Mouse (Mus musculus): ENCODE data around the gene Plrg1. TPM values are rescaled to one million over a fixed set of nuclear protein-coding genes. Genes with fewer than 3 reads are reported as not detected.

The Plrg1 gene
- polyA plus RNA-seq, 1 experiment from 2014 or later: 29.9 TPM

- Histone ChIP-seq H3K4me1 (ENCODE audit: insufficient read depth) (peaks cover 9% of the 10 kb centered on the region), H3K4me2 (ENCODE audit: low read depth, low read length) (peak overlapping the region; percentile 22; the same call in 1 of the 2 replicates), H3K36me3 (replicated peaks; ENCODE audit: insufficient read depth, low read length) (peaks cover 16% of the 10 kb centered on the region), H3K4me3 (ENCODE audit: low read depth, low read length) (no peak overlapping the region), H3K27ac (ENCODE audit: low read depth) (peak overlapping the region; percentile 86), H3K27me3 (ENCODE audit: insufficient read depth, low read length) (no peaks in the 10 kb centered on the region), H3K9ac (replicated peaks) (no peak overlapping the region), H3K9me3 (ENCODE audit: low read length) (no peaks in the 10 kb centered on the region)
- peak; percentile 39 for DNase-seq
- WGBS (ENCODE audit: insufficient replicate concordance): 27% methylated on average over 10 of the region's 10 CpGs
- no peak for ATAC-seq
- TF ChIP-seq EP300 (IDR thresholded peaks at IDR 0.05; ENCODE audit: low read depth) (peak; percentile 18; the same call in 1 of the 2 replicates), CTCF (IDR thresholded peaks at IDR 0.05; ENCODE audit: low read depth) (peak; percentile 72)
These were observed 1.6 kb upstream of the Plrg1 start for GRCm38 (mm10) chr3:83053758-83054157.

GRCm38 (mm10) chr3:83054759-83055158 lies 563 bp upstream of the Plrg1 start:
- TF ChIP-seq CTCF (IDR thresholded peaks at IDR 0.05; ENCODE audit: low read depth) (no peak), EP300 (IDR thresholded peaks at IDR 0.05; ENCODE audit: low read depth) (no peak)
- ATAC-seq (peak; percentile 2), DNase-seq (no peak)
- no peak overlapping the region for H3K27ac ChIP-seq (ENCODE audit: low read depth)
- H3K36me3 ChIP-seq (replicated peaks; ENCODE audit: insufficient read depth, low read length): peaks cover 22% of the 10 kb centered on the region
- 23% methylated on average over 13 of the region's 13 CpGs for WGBS (ENCODE audit: insufficient replicate concordance)
- peaks cover 9% of the 10 kb centered on the region for H3K4me1 ChIP-seq (ENCODE audit: insufficient read depth)
- peak overlapping the region; percentile 83 for H3K4me2 ChIP-seq (ENCODE audit: low read depth, low read length)
- no peak overlapping the region for H3K9ac ChIP-seq (replicated peaks)
- H3K4me3 ChIP-seq (ENCODE audit: low read depth, low read length): peak overlapping the region; percentile 83
- H3K9me3 ChIP-seq (ENCODE audit: low read length): no peaks in the 10 kb centered on the region
- H3K27me3 ChIP-seq (ENCODE audit: insufficient read depth, low read length): no peaks in the 10 kb centered on the region

- 85% methylated on average over 2 of the region's 2 CpGs for WGBS (ENCODE audit: insufficient replicate concordance)
- Histone ChIP-seq H3K27ac (ENCODE audit: low read depth) (no peak overlapping the region), H3K4me2 (ENCODE audit: low read depth, low read length) (no peak overlapping the region), H3K9me3 (ENCODE audit: low read length) (no peaks in the 10 kb centered on the region), H3K27me3 (ENCODE audit: insufficient read depth, low read length) (no peaks in the 10 kb centered on the region), H3K36me3 (replicated peaks; ENCODE audit: insufficient read depth, low read length) (peaks cover 44% of the 10 kb centered on the region), H3K4me1 (ENCODE audit: insufficient read depth) (peaks cover 9% of the 10 kb centered on the region), H3K9ac (replicated peaks) (no peak overlapping the region), H3K4me3 (ENCODE audit: low read depth, low read length) (no peak overlapping the region)
- DNase-seq (no peak), ATAC-seq (no peak)
- TF ChIP-seq EP300 (IDR thresholded peaks at IDR 0.05; ENCODE audit: low read depth) (no peak), CTCF (IDR thresholded peaks at IDR 0.05; ENCODE audit: low read depth) (no peak)
These were observed 1.7 kb downstream of the Plrg1 start for GRCm38 (mm10) chr3:83057046-83057445.

- TF ChIP-seq CTCF (IDR thresholded peaks at IDR 0.05; ENCODE audit: low read depth): no peak
- TF ChIP-seq EP300 (IDR thresholded peaks at IDR 0.05; ENCODE audit: low read depth): no peak
- H3K9me3 ChIP-seq (ENCODE audit: low read length): no peaks in the 10 kb centered on the region
- DNase-seq: no peak
- no peaks in the 10 kb centered on the region; the same call in 1 of the 2 replicates for H3K4me1 ChIP-seq (ENCODE audit: insufficient read depth)
- H3K36me3 ChIP-seq (replicated peaks; ENCODE audit: insufficient read depth, low read length): peaks cover 67% of the 10 kb centered on the region
- no peak for ATAC-seq
- H3K27ac ChIP-seq (ENCODE audit: low read depth): no peak overlapping the region
- H3K27me3 ChIP-seq (ENCODE audit: insufficient read depth, low read length): no peaks in the 10 kb centered on the region
- 85% methylated on average over 9 of the region's 9 CpGs for WGBS (ENCODE audit: insufficient replicate concordance)
- no peak overlapping the region for H3K9ac ChIP-seq (replicated peaks)
- no peak overlapping the region for H3K4me2 ChIP-seq (ENCODE audit: low read depth, low read length)
- no peak overlapping the region for H3K4me3 ChIP-seq (ENCODE audit: low read depth, low read length)
These were observed 12.6 kb downstream of the Plrg1 start for GRCm38 (mm10) chr3:83067920-83068319.

GRCm38 (mm10) chr3:83068869-83069268 lies 13.5 kb downstream of the Plrg1 start:
- Histone ChIP-seq H3K36me3 (replicated peaks; ENCODE audit: insufficient read depth, low read length) (peaks cover 60% of the 10 kb centered on the region), H3K9me3 (ENCODE audit: low read length) (no peaks in the 10 kb centered on the region), H3K4me1 (ENCODE audit: insufficient read depth) (peaks cover 4% of the 10 kb centered on the region), H3K27ac (ENCODE audit: low read depth) (no peak overlapping the region), H3K4me2 (ENCODE audit: low read depth, low read length) (no peak overlapping the region), H3K9ac (replicated peaks) (no peak overlapping the region), H3K4me3 (ENCODE audit: low read depth, low read length) (no peak overlapping the region), H3K27me3 (ENCODE audit: insufficient read depth, low read length) (no peaks in the 10 kb centered on the region)
- TF ChIP-seq CTCF (IDR thresholded peaks at IDR 0.05; ENCODE audit: low read depth) (no peak), EP300 (IDR thresholded peaks at IDR 0.05; ENCODE audit: low read depth) (no peak)
- no peak for ATAC-seq
- 93% methylated on average over 13 of the region's 13 CpGs for WGBS (ENCODE audit: insufficient replicate concordance)
- DNase-seq: no peak

- H3K4me3 ChIP-seq (ENCODE audit: low read depth, low read length): no peak overlapping the region
- ATAC-seq (no peak), DNase-seq (no peak)
- no peaks in the 10 kb centered on the region for H3K27me3 ChIP-seq (ENCODE audit: insufficient read depth, low read length)
- H3K4me1 ChIP-seq (ENCODE audit: insufficient read depth): peaks cover 4% of the 10 kb centered on the region
- H3K36me3 ChIP-seq (replicated peaks; ENCODE audit: insufficient read depth, low read length): peaks cover 60% of the 10 kb centered on the region
- TF ChIP-seq CTCF (IDR thresholded peaks at IDR 0.05; ENCODE audit: low read depth): no peak
- no peak for TF ChIP-seq EP300 (IDR thresholded peaks at IDR 0.05; ENCODE audit: low read depth)
- H3K9me3 ChIP-seq (ENCODE audit: low read length): no peaks in the 10 kb centered on the region
- H3K4me2 ChIP-seq (ENCODE audit: low read depth, low read length): no peak overlapping the region
- 85% methylated on average over 4 of the region's 4 CpGs for WGBS (ENCODE audit: insufficient replicate concordance)
- H3K9ac ChIP-seq (replicated peaks): no peak overlapping the region
- H3K27ac ChIP-seq (ENCODE audit: low read depth): no peak overlapping the region
These were observed 14.9 kb downstream of the Plrg1 start for GRCm38 (mm10) chr3:83070231-83070630.

GRCm38 (mm10) chr3:83076563-83076962 lies 21.2 kb downstream of the Plrg1 start:
- 37% methylated on average over 3 of the region's 3 CpGs for WGBS (ENCODE audit: insufficient replicate concordance)
- TF ChIP-seq CTCF (IDR thresholded peaks at IDR 0.05; ENCODE audit: low read depth) (no peak), EP300 (IDR thresholded peaks at IDR 0.05; ENCODE audit: low read depth) (no peak)
- no peak for DNase-seq

More at GRCm38 (mm10) chr3:83076563-83076962, 21.2 kb downstream of the Plrg1 start:
- Histone ChIP-seq H3K9me3 (ENCODE audit: low read length) (no peaks in the 10 kb centered on the region), H3K4me2 (ENCODE audit: low read depth, low read length) (no peak overlapping the region), H3K9ac (replicated peaks) (no peak overlapping the region), H3K4me3 (ENCODE audit: low read depth, low read length) (no peak overlapping the region), H3K36me3 (replicated peaks; ENCODE audit: insufficient read depth, low read length) (peaks cover 5% of the 10 kb centered on the region; the same call in 1 of the 2 replicates), H3K27me3 (ENCODE audit: insufficient read depth, low read length) (no peaks in the 10 kb centered on the region), H3K27ac (ENCODE audit: low read depth) (no peak overlapping the region), H3K4me1 (ENCODE audit: insufficient read depth) (peaks cover 4% of the 10 kb centered on the region)
- no peak for ATAC-seq

All from liver, postnatal 0 days (tissue).